Mouse (Mus musculus) ES-E14 (cell line): Measurements from ENCODE around the gene Cd109. TPM values are rescaled to one million over a fixed set of nuclear protein-coding genes. Genes with fewer than 3 reads are reported as not detected.

Source experiments
- DNase-seq: peaks from one replicate; pipeline ENCODE4 v3.0.0-alpha.2; 2013; ENCODE audit warnings: low read depth, low spot score
- H3K27ac ChIP-seq: 2 replicates; pipeline ENCODE4 v1.5.1; 2012; ENCODE audit warnings: low read depth, mild to moderate bottlenecking, low read length, moderate library complexity, mixed read lengths; ENCODE audit not compliant: poor library complexity, insufficient read depth, severe bottlenecking
- H3K36me3 ChIP-seq: 2 replicates; pipeline ENCODE4 v1.6.1; 2012; ENCODE audit warnings: mild to moderate bottlenecking, low read length, moderate library complexity, mixed read lengths; ENCODE audit not compliant: control insufficient read depth, poor library complexity, insufficient read depth, severe bottlenecking
- H3K4me1 ChIP-seq, 2 experiments: fragments of 150-350 bp in 1 of 2; sonication (generic) in 1 of 2; 2 replicates each; pipeline ENCODE4 v1.6.1; 2012; ENCODE audit warnings: low read length in 2 of 2, mild to moderate bottlenecking in 1 of 2, mixed read lengths in 1 of 2; ENCODE audit not compliant: control insufficient read depth in 2 of 2, insufficient read depth in 2 of 2, poor library complexity in 1 of 2
- H3K4me3 ChIP-seq, 2 experiments: fragments of 150-350 bp in 1 of 2; sonication (generic) in 1 of 2; 2 replicates each; pipeline ENCODE4 v1.5.1; 2012; ENCODE audit warnings: low read length in 2 of 2, low read depth in 1 of 2, mild to moderate bottlenecking in 1 of 2, mixed read lengths in 1 of 2; ENCODE audit not compliant: insufficient read depth in 1 of 2, poor library complexity in 1 of 2, severe bottlenecking in 1 of 2
- H3K9ac ChIP-seq: 2 replicates; pipeline ENCODE4 v1.6.1; 2012; ENCODE audit warnings: low read depth, mild to moderate bottlenecking, low read length, mixed read lengths; ENCODE audit not compliant: poor library complexity, insufficient read depth, severe bottlenecking
- H3K9me3 ChIP-seq: fragments of 150-350 bp; sonication (generic); 2 replicates; pipeline ENCODE4 v1.6.1; 2012; ENCODE audit warnings: low read depth, mild to moderate bottlenecking, low read length; ENCODE audit not compliant: control insufficient read depth, insufficient read depth
- CHD2 ChIP-seq: IDR thresholded peaks from 2 replicates; pipeline ENCODE4 v1.6.1; 2014; ENCODE audit warnings: mild to moderate bottlenecking, low read depth, low read length, inconsistent platforms
- HCFC1 ChIP-seq: IDR thresholded peaks from 2 replicates; pipeline ENCODE4 v1.6.1; 2012; ENCODE audit warnings: low read length, inconsistent platforms, borderline replicate concordance; ENCODE audit not compliant: insufficient read depth
- MAFK ChIP-seq: IDR thresholded peaks from 2 replicates; pipeline ENCODE4 v1.6.1; 2014; ENCODE audit warnings: mild to moderate bottlenecking, low read depth, low read length, inconsistent platforms; ENCODE audit not compliant: insufficient read depth
- ZC3H11A ChIP-seq: IDR thresholded peaks from 2 replicates; pipeline ENCODE4 v1.6.1; 2012; ENCODE audit warnings: low read depth, mild to moderate bottlenecking, inconsistent platforms, low read length, borderline replicate concordance
- ZNF384 ChIP-seq: IDR thresholded peaks from 2 replicates; pipeline ENCODE4 v1.6.1; 2012; ENCODE audit warnings: low read depth, low read length, inconsistent platforms
- in situ Hi-C, 2 experiments: fragments of 600-800 bp; cut with MboI; formaldehyde crosslinking; loops; one replicate each; pipeline ENCODE4 v1.15.1; 2025; ENCODE audit warnings: low sequenced_read_pairs in 2 of 2, inconsistent platforms in 1 of 2; ENCODE audit not compliant: unreplicated experiment in 2 of 2
- total RNA-seq: library from RNA; depleted of rRNA; stranded (reverse); fragments of 300-350 nt; gene quantifications from 2 replicates; pipeline ENCODE4 v1.2.3, GENCODE M21; 2012; rRNA removed

Cd109 gene
- total RNA-seq, result 6.4 and 7.3 TPM in 2 replicates

DNA sequence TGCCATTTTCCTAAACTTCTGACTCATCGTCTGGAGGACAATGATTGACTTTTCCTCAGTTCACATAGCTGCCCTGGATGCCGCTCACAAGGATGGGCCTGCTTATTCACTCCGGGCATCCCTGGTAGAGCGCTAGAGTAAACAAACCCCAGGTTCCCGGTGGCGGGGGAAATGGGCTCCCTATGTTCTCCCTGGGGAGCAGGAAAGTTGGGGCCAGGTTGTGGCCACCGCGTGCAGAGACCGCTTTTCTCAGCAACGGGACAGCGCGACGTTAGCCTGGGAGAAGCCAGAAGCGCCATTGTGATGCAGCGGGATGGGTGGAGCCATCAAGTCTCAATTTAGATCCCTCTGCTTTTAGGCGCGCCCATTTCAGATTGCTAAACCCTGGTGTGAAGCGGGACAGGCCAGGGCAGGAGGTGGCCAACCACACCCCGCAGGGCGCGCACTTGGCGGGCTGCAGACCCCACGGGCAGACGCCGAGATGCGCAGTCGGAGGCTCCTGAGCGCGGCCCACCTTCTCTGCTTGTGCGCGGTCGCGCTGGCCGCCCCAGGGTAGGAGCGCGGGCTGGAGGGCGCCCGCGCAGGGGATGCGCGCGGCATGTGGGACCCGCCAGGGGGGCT, at the start of gene Cd109:
Gene Cd109 (plus strand): TSS at position 146 of the 621 bp plus-strand sequence.
- Histone ChIP-seq H3K9me3 (no peaks in the 10 kb centered on the region), H3K9ac (peak within 1 kb of the TSS; percentile 56), H3K4me3 (peak within 1 kb of the TSS; percentile 68 to 73), H3K27ac (no peak within 1 kb of the TSS), H3K36me3 (no peaks in the 10 kb centered on the region), H3K4me1 (peaks cover 0 to 5% of the 10 kb centered on the region in 2 experiments; a peak in 2 of 4 replicates)
- no peak for TF ChIP-seq ZNF384
- DNase-seq, result peak; percentile 63
- in situ Hi-C loops, result no loop called here

DNA sequence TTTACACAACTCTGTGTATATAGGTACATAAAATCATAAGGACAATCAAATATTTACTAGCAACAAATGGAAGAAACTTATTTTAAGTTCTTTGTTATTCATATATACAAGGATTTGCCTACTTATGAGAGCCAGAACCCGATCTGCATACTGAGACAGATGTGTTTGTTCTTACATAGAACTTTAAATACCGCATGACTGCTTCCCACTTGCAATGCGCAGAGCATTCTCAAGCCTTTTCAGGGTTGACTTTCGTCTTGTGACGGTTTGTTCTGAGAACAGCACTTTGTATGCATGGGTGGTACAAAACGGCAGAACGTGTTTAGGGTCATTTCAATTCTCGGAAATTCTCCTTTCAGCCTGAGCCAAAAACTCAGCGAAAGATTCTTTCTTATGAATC, 45.4 kb upstream of the Cd109 start:
- no peak for TF ChIP-seq CHD2
- no peak for TF ChIP-seq MAFK
- H3K9me3 ChIP-seq, result no peaks in the 10 kb centered on the region
- H3K4me3 ChIP-seq, result no peak overlapping the region
- H3K9ac ChIP-seq, result no peak overlapping the region
- in situ Hi-C loops, result no loop called here
- no peaks in the 10 kb centered on the region for H3K4me1 ChIP-seq
- H3K36me3 ChIP-seq, result peaks cover 2% of the 10 kb centered on the region; the same call in 1 of the 2 replicates
- DNase-seq, result no peak
- no peak overlapping the region for H3K27ac ChIP-seq

DNA sequence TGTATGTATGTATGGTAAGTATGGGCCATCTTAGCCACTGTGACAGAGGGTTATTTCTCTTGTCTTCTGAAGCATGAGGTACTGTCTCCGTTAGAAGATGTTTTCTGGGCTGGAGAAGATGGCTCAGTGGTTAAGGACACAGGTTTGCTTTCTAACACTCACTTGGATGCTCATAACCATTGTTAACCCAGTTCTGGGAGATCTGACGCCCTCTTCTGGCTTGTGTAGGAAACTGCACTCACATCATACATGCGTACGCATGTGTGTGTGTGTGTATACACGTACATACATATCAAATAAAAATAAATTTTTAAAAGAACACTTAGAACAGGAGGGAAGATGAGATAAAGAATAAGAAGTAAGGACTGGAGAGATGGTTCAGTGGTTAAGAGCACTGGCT, 38.9 kb upstream of the Cd109 start:
- Histone ChIP-seq H3K36me3 (no peaks in the 10 kb centered on the region; the same call in 1 of the 2 replicates), H3K4me1 (peaks cover 0 to 3% of the 10 kb centered on the region in 2 experiments; a peak in 1 of 4 replicates), H3K27ac (no peak overlapping the region), H3K9me3 (no peaks in the 10 kb centered on the region), H3K4me3 (no peak overlapping the region), H3K9ac (no peak overlapping the region)
- in situ Hi-C loops, result no loop called here
- TF ChIP-seq ZC3H11A, result no peak
- no peak for DNase-seq

DNA sequence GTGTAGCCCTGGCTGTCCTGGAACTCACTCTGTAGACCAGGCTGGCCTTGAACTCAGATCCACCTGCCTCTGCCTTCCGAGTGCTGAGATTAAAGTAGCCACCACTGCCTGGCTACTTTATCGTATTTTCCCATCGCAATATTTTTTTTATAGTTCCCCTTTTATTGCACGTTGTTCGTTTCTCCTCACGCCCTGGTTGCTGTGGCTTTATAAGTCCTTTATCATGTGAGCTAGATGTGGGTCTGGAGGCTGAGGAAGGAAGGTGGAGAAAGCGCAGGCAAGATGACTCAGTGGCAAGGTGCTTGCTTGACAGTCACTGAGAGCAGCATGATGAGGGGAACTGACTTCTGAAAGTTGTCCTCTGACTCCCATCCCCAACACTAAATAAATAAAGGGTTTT, 36.5 kb upstream of the Cd109 start:
- in situ Hi-C loops, result no loop called here
- Histone ChIP-seq H3K4me3 (no peak overlapping the region), H3K9ac (no peak overlapping the region), H3K4me1 (peaks cover 0 to 3% of the 10 kb centered on the region in 2 experiments; a peak in 1 of 4 replicates), H3K9me3 (no peaks in the 10 kb centered on the region), H3K36me3 (no peaks in the 10 kb centered on the region; the same call in 1 of the 2 replicates), H3K27ac (no peak overlapping the region)
- TF ChIP-seq ZC3H11A (no peak), HCFC1 (no peak), MAFK (no peak), CHD2 (no peak), ZNF384 (no peak)
- no peak for DNase-seq

DNA sequence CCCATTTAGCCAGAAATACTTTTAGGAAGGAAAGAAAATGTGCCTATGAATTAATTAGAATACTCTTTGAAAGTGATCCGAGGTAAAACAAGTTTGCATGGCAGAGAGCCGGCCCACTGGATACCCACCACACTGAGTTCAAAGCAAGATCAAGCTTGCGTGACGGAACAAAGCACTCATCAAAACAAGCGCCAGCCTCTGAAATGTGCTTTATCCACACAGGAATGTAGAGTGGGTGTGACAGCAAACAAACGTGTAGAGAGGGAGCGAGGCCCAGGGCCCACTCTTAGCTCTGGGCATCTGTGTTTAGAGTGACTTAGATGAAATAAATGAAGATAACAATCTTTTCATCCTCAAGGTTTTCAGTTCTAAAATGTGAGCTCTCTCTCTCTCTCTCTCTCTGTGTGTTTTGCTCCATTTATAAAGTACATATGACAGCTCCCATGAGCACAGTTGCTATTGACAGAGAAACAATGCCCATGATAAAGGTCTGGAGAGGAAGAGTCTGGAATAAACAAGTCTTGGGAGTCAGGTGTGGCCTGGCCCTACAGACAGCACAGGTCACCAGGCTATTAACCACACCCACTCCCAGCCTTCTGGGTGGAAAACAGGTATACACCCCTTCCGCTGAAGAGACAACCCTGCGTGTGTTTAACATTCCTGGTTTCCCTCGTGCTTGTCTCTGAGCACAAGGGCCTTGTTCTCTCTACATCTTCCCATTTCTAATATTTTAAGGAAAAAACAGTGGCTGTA, 35.5 kb upstream of the Cd109 start:
- H3K9ac ChIP-seq, result no peak overlapping the region
- H3K27ac ChIP-seq, result no peak overlapping the region; the same call in 1 of the 2 replicates
- H3K9me3 ChIP-seq, result no peaks in the 10 kb centered on the region
- no peaks in the 10 kb centered on the region; the same call in 1 of the 2 replicates for H3K36me3 ChIP-seq
- H3K4me3 ChIP-seq, result no peak overlapping the region
- DNase-seq, result no peak
- H3K4me1 ChIP-seq, result peaks cover 0 to 3% of the 10 kb centered on the region in 2 experiments; a peak in 2 of 4 replicates
- TF ChIP-seq ZNF384 (no peak), ZC3H11A (no peak), CHD2 (no peak), MAFK (no peak), HCFC1 (no peak)
- in situ Hi-C loops, result no loop called here
